Mouse (Mus musculus): ENCODE results near the gene Capn9. TPM values are rescaled to one million over a fixed set of nuclear protein-coding genes. Genes with fewer than 3 reads are reported as not detected.

Capn9 gene
- 0.16 and 0.39 TPM in 2 replicates for polyA plus RNA-seq (2015; fragmentation: Nextera tagmentation; extraction: Ambion mirVana)

GRCm38 (mm10) chr8:124575811-124576210, at the start of gene Capn9:
TSS of gene Capn9 (plus strand) at chr8:124576111.
- H3K36me3 ChIP-seq (ENCODE audit: control insufficient read depth, insufficient read depth), result no peaks in the 10 kb centered on the region
- no peak within 1 kb of the TSS for H3K9ac ChIP-seq (ENCODE audit: low read length)
- no peak within 1 kb of the TSS for H3K4me2 ChIP-seq (ENCODE audit: low read depth, low read length)
- H3K27me3 ChIP-seq (ENCODE audit: control insufficient read depth, insufficient read depth, low read length), result no peaks in the 10 kb centered on the region
- H3K4me3 ChIP-seq (ENCODE audit: low read length), result no peak within 1 kb of the TSS
- no peak within 1 kb of the TSS for H3K27ac ChIP-seq (ENCODE audit: low read length)
- no peak for ATAC-seq (replicated peaks; ENCODE audit: extremely low read depth, insufficient read depth, low FRiP score)
- H3K4me1 ChIP-seq (ENCODE audit: control insufficient read depth, insufficient read depth, low read length), result peaks cover 6% of the 10 kb centered on the region
- WGBS, result 80% methylated on average over 8 of the region's 8 CpGs
- H3K9me3 ChIP-seq (replicated peaks; ENCODE audit: control insufficient read depth, low read length), result no peaks in the 10 kb centered on the region

GRCm38 (mm10) chr8:124526261-124526660, 49.6 kb upstream of the Capn9 start:
- Histone ChIP-seq H3K27ac (ENCODE audit: low read length) (no peak overlapping the region), H3K27me3 (ENCODE audit: control insufficient read depth, insufficient read depth, low read length) (no peaks in the 10 kb centered on the region), H3K9me3 (replicated peaks; ENCODE audit: control insufficient read depth, low read length) (no peaks in the 10 kb centered on the region), H3K36me3 (ENCODE audit: control insufficient read depth, insufficient read depth) (peaks cover 28% of the 10 kb centered on the region), H3K4me1 (ENCODE audit: control insufficient read depth, insufficient read depth, low read length) (peaks cover 17% of the 10 kb centered on the region), H3K4me2 (ENCODE audit: low read depth, low read length) (no peak overlapping the region), H3K9ac (ENCODE audit: low read length) (no peak overlapping the region), H3K4me3 (ENCODE audit: low read length) (no peak overlapping the region)
- WGBS, result 94% methylated on average over 11 of the region's 11 CpGs
- no peak for ATAC-seq (replicated peaks; ENCODE audit: extremely low read depth, insufficient read depth, low FRiP score)

- WGBS, result 73% methylated on average over 14 of the region's 14 CpGs
- no peak for ATAC-seq (replicated peaks; ENCODE audit: extremely low read depth, insufficient read depth, low FRiP score)
- no peak overlapping the region for H3K4me3 ChIP-seq (ENCODE audit: low read length)
- peaks cover 7% of the 10 kb centered on the region for H3K4me1 ChIP-seq (ENCODE audit: control insufficient read depth, insufficient read depth, low read length)
- no peak overlapping the region for H3K27ac ChIP-seq (ENCODE audit: low read length)
- no peaks in the 10 kb centered on the region for H3K9me3 ChIP-seq (replicated peaks; ENCODE audit: control insufficient read depth, low read length)
- peaks cover 36% of the 10 kb centered on the region for H3K36me3 ChIP-seq (ENCODE audit: control insufficient read depth, insufficient read depth)
- H3K4me2 ChIP-seq (ENCODE audit: low read depth, low read length), result no peak overlapping the region
- H3K27me3 ChIP-seq (ENCODE audit: control insufficient read depth, insufficient read depth, low read length), result no peaks in the 10 kb centered on the region
- H3K9ac ChIP-seq (ENCODE audit: low read length), result no peak overlapping the region
Measured at GRCm38 (mm10) chr8:124530076-124530475, 45.8 kb upstream of the Capn9 start.

- H3K27ac ChIP-seq (ENCODE audit: low read length), result no peak overlapping the region
- no peaks in the 10 kb centered on the region for H3K27me3 ChIP-seq (ENCODE audit: control insufficient read depth, insufficient read depth, low read length)
- no peak overlapping the region for H3K9ac ChIP-seq (ENCODE audit: low read length)
- 73% methylated on average over 7 of the region's 7 CpGs for WGBS
- no peaks in the 10 kb centered on the region for H3K9me3 ChIP-seq (replicated peaks; ENCODE audit: control insufficient read depth, low read length)
- no peak overlapping the region for H3K4me2 ChIP-seq (ENCODE audit: low read depth, low read length)
- no peak overlapping the region for H3K4me3 ChIP-seq (ENCODE audit: low read length)
- peaks cover 7% of the 10 kb centered on the region for H3K4me1 ChIP-seq (ENCODE audit: control insufficient read depth, insufficient read depth, low read length)
- ATAC-seq (replicated peaks; ENCODE audit: extremely low read depth, insufficient read depth, low FRiP score), result no peak
- peaks cover 40% of the 10 kb centered on the region for H3K36me3 ChIP-seq (ENCODE audit: control insufficient read depth, insufficient read depth)
Measured at GRCm38 (mm10) chr8:124530556-124530955, 45.4 kb upstream of the Capn9 start.

GRCm38 (mm10) chr8:124530996-124531395, 44.9 kb upstream of the Capn9 start:
- Histone ChIP-seq H3K27ac (ENCODE audit: low read length) (no peak overlapping the region), H3K9me3 (replicated peaks; ENCODE audit: control insufficient read depth, low read length) (no peaks in the 10 kb centered on the region), H3K4me3 (ENCODE audit: low read length) (no peak overlapping the region), H3K36me3 (ENCODE audit: control insufficient read depth, insufficient read depth) (peaks cover 39% of the 10 kb centered on the region), H3K4me2 (ENCODE audit: low read depth, low read length) (no peak overlapping the region), H3K4me1 (ENCODE audit: control insufficient read depth, insufficient read depth, low read length) (peaks cover 7% of the 10 kb centered on the region), H3K9ac (ENCODE audit: low read length) (no peak overlapping the region), H3K27me3 (ENCODE audit: control insufficient read depth, insufficient read depth, low read length) (no peaks in the 10 kb centered on the region)
- no peak for ATAC-seq (replicated peaks; ENCODE audit: extremely low read depth, insufficient read depth, low FRiP score)
- WGBS, result 72% methylated on average over 4 of the region's 4 CpGs

- H3K27me3 ChIP-seq (ENCODE audit: control insufficient read depth, insufficient read depth, low read length), result no peaks in the 10 kb centered on the region
- WGBS, result 94% methylated on average over 3 of the region's 3 CpGs
- H3K4me1 ChIP-seq (ENCODE audit: control insufficient read depth, insufficient read depth, low read length), result peaks cover 7% of the 10 kb centered on the region
- H3K4me3 ChIP-seq (ENCODE audit: low read length), result no peak overlapping the region
- ATAC-seq (replicated peaks; ENCODE audit: extremely low read depth, insufficient read depth, low FRiP score), result no peak
- H3K9me3 ChIP-seq (replicated peaks; ENCODE audit: control insufficient read depth, low read length), result no peaks in the 10 kb centered on the region
- no peak overlapping the region for H3K4me2 ChIP-seq (ENCODE audit: low read depth, low read length)
- H3K36me3 ChIP-seq (ENCODE audit: control insufficient read depth, insufficient read depth), result peaks cover 26% of the 10 kb centered on the region
- no peak overlapping the region for H3K27ac ChIP-seq (ENCODE audit: low read length)
- H3K9ac ChIP-seq (ENCODE audit: low read length), result no peak overlapping the region
Measured at GRCm38 (mm10) chr8:124532626-124533025, 43.3 kb upstream of the Capn9 start.

- WGBS, result 81% methylated on average over 5 of the region's 5 CpGs
- no peak overlapping the region for H3K9ac ChIP-seq (ENCODE audit: low read length)
- no peaks in the 10 kb centered on the region for H3K27me3 ChIP-seq (ENCODE audit: control insufficient read depth, insufficient read depth, low read length)
- H3K36me3 ChIP-seq (ENCODE audit: control insufficient read depth, insufficient read depth), result peaks cover 47% of the 10 kb centered on the region
- peaks cover 4% of the 10 kb centered on the region for H3K4me1 ChIP-seq (ENCODE audit: control insufficient read depth, insufficient read depth, low read length)
- no peak overlapping the region for H3K4me2 ChIP-seq (ENCODE audit: low read depth, low read length)
- H3K4me3 ChIP-seq (ENCODE audit: low read length), result no peak overlapping the region
- ATAC-seq (replicated peaks; ENCODE audit: extremely low read depth, insufficient read depth, low FRiP score), result no peak
- no peak overlapping the region for H3K27ac ChIP-seq (ENCODE audit: low read length)
- no peaks in the 10 kb centered on the region for H3K9me3 ChIP-seq (replicated peaks; ENCODE audit: control insufficient read depth, low read length)
Measured at GRCm38 (mm10) chr8:124535451-124535850, 40.5 kb upstream of the Capn9 start.

GRCm38 (mm10) chr8:124540906-124541305, 35.0 kb upstream of the Capn9 start:
- Histone ChIP-seq H3K4me1 (ENCODE audit: control insufficient read depth, insufficient read depth, low read length) (no peaks in the 10 kb centered on the region), H3K9ac (ENCODE audit: low read length) (no peak overlapping the region), H3K27me3 (ENCODE audit: control insufficient read depth, insufficient read depth, low read length) (no peaks in the 10 kb centered on the region), H3K36me3 (ENCODE audit: control insufficient read depth, insufficient read depth) (peaks cover 62% of the 10 kb centered on the region), H3K9me3 (replicated peaks; ENCODE audit: control insufficient read depth, low read length) (no peaks in the 10 kb centered on the region), H3K4me3 (ENCODE audit: low read length) (no peak overlapping the region), H3K4me2 (ENCODE audit: low read depth, low read length) (no peak overlapping the region), H3K27ac (ENCODE audit: low read length) (no peak overlapping the region)
- WGBS, result 87% methylated on average over 12 of the region's 12 CpGs
- ATAC-seq (replicated peaks; ENCODE audit: extremely low read depth, insufficient read depth, low FRiP score), result no peak

- Histone ChIP-seq H3K27ac (ENCODE audit: low read length) (no peak overlapping the region), H3K4me3 (ENCODE audit: low read length) (no peak overlapping the region), H3K4me1 (ENCODE audit: control insufficient read depth, insufficient read depth, low read length) (no peaks in the 10 kb centered on the region), H3K9ac (ENCODE audit: low read length) (no peak overlapping the region), H3K4me2 (ENCODE audit: low read depth, low read length) (no peak overlapping the region), H3K9me3 (replicated peaks; ENCODE audit: control insufficient read depth, low read length) (no peaks in the 10 kb centered on the region), H3K27me3 (ENCODE audit: control insufficient read depth, insufficient read depth, low read length) (no peaks in the 10 kb centered on the region), H3K36me3 (ENCODE audit: control insufficient read depth, insufficient read depth) (peaks cover 66% of the 10 kb centered on the region)
- 94% methylated on average over 4 of the region's 4 CpGs for WGBS
- no peak for ATAC-seq (replicated peaks; ENCODE audit: extremely low read depth, insufficient read depth, low FRiP score)
Measured at GRCm38 (mm10) chr8:124542001-124542400, 33.9 kb upstream of the Capn9 start.

- no peaks in the 10 kb centered on the region for H3K9me3 ChIP-seq (replicated peaks; ENCODE audit: control insufficient read depth, low read length)
- no peaks in the 10 kb centered on the region for H3K4me1 ChIP-seq (ENCODE audit: control insufficient read depth, insufficient read depth, low read length)
- H3K27ac ChIP-seq (ENCODE audit: low read length), result no peak overlapping the region
- no peak overlapping the region for H3K4me2 ChIP-seq (ENCODE audit: low read depth, low read length)
- WGBS, result 85% methylated on average over 5 of the region's 5 CpGs
- peaks cover 63% of the 10 kb centered on the region for H3K36me3 ChIP-seq (ENCODE audit: control insufficient read depth, insufficient read depth)
- H3K4me3 ChIP-seq (ENCODE audit: low read length), result no peak overlapping the region
- no peak overlapping the region for H3K9ac ChIP-seq (ENCODE audit: low read length)
- ATAC-seq (replicated peaks; ENCODE audit: extremely low read depth, insufficient read depth, low FRiP score), result no peak
- no peaks in the 10 kb centered on the region for H3K27me3 ChIP-seq (ENCODE audit: control insufficient read depth, insufficient read depth, low read length)
Measured at GRCm38 (mm10) chr8:124543272-124543671, 32.6 kb upstream of the Capn9 start.
